Mouse (Mus musculus) embryo, embryonic 11.5 days (tissue): ENCODE measurements around the gene 1600002K03Rik.

Experiments used
- DNase-seq: peaks from one replicate; pipeline ENCODE4 v3.0.0-alpha.2; 2012; ENCODE audit warnings: low read depth, low spot score

1600002K03Rik gene

DNA sequence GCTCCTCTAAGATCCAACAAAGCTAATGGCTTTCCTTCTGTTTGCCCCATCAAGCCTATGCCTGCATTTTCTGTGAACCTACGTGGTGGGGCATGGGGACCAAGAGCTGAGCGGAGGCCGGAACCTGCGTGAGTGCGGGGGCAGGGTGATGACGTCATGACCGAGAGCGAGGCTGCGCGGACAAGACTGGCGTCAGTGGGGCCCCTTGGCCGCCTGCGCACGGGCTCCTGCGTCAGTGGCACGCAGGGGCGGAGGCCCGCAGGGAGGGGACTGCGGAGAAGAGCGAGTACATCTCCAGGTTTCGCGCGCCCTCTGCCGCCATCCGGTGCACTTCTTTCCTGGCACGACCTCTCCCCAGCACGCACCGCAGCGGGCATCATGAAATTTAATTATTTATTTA, 31.5 kb upstream of the 1600002K03Rik start:
- peak; percentile 89 for DNase-seq

DNA sequence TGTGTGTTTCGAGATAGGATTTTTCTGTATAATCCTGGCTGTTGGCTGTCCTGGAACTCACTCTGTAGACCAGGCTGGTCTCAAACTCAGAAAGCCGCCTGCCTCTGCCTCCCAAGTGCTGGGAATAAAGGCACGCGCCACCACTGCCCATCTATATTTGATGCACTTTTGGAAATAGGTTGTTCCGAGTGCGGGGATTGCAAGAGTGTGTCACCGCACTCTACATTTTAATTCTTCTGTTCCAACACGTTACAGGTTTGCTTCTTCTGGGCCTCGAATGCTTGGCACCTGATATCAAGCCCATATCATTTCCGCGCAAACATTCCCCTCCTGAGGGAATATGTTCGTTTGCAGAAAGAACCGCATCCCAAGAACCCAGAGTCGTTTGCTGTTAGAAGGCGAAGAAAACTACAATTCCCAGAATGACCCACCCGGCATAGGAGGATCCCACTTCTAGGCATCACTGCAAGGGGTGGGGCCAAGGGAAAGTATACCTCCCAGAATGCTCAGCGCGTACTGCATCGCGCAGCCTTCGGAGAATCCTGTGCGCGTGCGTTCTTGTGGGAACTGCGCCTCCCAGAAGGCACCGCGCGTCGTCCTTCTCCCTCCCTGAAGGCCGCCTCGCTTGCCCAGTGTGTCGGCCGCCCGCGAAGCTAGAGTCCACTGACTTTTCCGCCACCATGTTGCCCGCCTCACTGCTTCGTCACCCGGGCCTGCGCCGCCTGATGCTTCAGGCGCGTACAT, 30.8 kb upstream of the 1600002K03Rik start:
- DNase-seq = peak; percentile 98

DNA sequence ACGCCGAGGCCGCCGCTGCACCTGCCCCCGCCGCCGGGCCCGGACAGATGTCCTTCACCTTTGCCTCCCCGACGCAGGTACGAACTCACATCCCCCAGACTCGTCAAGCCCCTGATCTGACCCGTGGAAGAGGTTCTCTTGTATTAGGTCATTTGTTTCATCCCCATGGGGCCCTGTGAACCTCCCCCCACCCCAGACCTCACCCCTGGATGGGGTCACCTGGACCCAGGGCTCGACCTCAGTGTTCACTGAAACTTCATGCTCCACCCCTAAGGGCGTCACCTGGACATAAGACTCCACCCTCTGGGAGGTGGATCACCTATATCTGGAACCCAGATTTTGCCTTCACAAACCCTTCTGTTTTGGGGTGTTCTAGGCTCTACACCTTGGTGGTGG, 30.2 kb upstream of the 1600002K03Rik start:
- no peak for DNase-seq

DNA sequence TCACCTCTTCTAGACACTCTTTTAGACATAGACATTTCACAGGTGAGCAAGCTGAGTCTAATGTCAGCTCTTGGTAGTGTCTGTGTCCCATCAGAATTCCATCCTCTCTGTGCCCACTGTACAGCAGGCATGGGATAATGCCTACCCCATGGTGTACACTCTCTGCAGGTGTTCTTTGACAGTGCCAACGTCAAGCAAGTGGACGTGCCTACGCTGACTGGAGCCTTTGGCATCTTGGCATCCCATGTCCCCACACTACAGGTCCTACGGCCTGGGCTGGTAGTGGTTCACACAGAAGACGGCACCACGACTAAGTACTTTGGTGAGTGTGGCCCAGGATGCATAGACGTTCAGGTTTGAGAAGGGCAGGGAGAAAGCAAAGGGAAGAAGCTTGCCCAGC, 29.1 kb upstream of the 1600002K03Rik start:
- DNase-seq = no peak

DNA sequence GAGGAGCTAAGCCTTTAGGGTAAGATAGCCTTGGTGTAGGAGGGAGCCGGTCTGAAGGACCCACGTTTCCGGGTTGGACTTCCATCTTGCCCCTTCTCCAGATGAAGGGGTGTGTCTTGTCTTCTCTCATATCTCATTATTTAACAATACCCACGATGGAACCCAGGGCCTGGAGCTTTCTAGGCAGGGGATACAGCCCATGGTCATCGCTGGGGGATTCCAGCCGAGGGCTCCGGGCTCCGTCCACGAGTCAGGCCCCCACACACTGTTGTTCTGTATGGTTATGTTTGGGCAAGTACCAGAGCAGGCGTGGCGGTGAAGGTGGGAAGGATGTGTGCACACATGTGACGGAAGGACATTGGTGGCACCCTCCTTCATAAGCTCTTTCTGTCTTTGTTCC, 28.6 kb upstream of the 1600002K03Rik start:
- DNase-seq = no peak

DNA sequence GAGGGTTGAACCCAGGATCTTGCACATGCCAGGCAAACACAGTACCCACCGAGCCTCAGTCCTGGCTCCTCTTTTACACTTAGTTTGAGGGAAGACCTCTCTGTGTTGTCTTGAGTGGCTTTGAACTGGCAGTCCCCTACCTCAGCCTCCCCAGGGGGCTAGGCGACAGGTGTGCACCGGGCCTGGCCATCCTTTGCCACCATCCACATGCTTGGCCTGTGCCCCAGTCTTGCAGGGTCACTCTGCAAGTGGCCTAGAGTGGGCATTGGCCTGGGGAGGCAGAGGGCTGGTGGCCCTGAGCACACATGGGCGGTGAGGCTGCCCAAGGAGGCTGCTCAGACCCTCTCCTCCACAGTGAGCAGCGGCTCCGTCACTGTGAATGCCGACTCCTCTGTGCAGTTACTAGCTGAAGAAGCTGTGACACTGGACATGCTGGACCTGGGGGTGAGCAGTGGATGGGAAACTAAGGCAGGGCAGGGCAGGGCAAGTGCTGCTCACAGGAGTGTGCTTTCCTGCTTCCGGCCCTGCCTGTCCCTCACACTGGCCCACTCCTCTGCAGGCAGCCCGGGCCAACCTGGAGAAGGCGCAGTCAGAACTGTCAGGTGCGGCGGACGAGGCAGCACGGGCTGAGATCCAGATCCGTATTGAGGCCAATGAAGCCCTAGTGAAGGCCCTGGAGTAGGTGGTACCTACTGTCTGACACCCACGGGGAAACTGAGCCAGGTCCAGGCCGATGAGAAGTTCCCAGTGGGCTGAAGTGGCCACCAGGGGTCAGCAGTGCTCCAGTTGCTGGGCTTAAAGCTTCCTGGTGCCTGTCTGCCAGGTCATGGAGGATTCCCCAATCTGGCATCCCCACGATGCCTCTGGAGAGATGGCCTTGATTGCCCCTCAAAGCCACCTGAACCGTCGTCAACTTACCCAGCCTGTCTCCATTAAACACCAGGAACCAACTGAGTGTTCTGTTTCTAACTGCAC, 27.6 kb upstream of the 1600002K03Rik start:
- DNase-seq = no peak

DNA sequence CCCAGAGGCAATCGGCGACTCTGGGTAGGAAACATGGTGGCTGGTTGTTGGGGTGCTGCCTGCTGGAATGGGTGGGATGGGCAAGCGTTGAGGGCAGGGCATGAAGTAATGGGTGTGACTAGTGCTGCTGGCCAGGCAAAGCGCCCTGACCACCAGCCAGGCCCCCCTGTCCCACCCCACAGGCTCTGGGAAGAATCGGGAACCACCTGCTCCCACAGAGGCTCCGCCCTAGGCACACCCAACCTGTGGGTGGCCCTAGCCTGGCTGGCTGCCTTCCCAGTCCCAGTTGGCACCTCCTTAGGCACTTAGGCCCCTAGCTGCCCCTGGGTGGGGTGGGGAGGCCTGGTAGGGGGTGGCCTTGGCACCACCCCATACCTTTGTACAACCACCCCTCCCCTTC, 26.8 kb upstream of the 1600002K03Rik start:
- no peak for DNase-seq

DNA sequence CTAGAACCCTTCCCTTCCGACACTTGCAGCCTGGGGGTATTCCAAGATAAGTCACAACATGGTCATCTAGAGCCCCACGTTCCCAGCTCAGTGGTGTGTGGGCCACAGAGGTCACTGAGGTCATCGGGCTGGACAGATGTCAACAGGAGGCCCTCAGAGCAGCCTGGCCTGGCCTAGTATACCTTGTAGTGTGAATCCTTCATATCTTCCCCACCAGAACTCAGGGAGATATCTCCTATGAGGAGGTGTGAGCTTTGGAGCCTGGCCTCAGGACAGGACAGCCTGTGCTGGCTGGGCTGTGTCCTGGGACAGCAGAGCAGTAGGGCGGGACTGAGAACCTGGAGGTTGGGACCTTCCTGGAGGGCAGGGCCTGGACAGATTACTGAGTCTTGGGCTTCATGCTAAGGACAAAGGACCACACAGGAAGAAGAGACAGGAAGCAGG, 26.2 kb upstream of the 1600002K03Rik start:
- DNase-seq = no peak

DNA sequence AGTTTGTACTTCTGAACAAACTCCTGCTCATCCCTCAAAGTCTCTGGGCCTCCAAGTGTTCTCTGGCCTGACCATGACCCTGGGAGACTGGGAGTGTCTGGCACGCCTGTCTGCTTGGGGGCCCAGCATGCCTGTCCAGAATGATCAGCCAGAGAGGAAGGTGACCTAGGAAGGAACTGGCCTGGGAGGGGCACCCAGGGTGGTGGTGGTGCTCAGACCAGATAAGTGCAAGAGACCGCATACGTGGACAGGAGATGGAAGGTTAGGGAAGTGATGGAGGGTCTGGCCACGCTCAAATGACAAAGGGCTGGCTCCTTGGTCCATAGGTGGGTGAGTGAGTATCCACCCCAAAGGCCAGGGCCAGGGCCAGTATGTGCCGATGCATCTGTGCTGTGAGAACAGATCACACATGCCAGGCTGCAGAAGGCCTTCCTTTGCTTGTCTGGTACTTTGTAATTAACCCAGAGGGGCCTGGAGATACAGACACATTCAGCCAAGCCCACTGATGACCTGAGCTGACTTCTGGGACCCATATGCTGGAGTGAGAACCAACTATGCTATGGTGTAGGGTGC, 25.5 kb upstream of the 1600002K03Rik start:
- DNase-seq = no peak

DNA sequence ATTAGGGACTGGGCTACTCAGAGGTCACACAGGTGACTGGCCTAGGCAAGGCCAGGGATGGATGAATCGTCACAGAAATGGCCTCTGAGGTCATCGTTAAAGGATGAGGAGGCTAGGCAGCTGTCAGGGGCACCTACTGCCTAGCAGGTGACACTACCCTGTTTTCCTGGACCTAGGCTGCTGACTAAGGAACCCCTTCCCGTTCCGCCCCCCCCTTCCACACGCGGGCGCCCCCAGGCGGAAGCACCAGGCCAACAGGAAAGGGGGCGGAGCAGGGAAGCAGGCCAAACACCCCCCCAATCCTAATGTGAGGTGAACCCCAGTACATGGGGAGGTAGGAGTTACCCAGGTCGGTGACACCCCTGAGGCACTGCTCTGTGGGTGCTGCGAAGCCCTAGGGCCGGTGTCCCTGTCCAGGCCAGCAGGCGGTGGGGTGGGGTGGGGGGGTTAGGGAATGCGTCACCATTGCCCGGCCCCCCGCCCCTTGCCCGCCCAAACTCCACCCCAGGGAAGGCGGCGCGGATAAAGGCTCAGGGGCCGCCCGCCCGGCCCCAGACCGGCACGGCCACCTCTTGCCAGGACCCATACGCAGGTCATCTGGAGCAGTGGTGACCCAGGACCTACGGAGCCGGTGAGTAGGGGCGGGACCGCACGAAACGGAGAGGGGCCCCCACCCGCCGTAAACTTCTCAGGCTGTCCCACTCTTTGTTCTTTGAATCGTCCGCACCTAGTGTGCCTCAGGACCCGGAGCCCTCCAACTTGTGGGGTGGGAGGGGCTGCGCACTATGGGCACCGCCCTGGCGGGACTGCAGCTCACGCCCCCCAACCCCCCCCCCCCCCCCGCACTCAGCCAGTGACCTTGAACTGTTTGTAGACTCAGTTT, 24.8 kb upstream of the 1600002K03Rik start, which contains the start of gene Midn:
Gene Midn, plus strand, starts transcription at position 554 of the 883 bp plus-strand sequence.
- DNase-seq = no peak

DNA sequence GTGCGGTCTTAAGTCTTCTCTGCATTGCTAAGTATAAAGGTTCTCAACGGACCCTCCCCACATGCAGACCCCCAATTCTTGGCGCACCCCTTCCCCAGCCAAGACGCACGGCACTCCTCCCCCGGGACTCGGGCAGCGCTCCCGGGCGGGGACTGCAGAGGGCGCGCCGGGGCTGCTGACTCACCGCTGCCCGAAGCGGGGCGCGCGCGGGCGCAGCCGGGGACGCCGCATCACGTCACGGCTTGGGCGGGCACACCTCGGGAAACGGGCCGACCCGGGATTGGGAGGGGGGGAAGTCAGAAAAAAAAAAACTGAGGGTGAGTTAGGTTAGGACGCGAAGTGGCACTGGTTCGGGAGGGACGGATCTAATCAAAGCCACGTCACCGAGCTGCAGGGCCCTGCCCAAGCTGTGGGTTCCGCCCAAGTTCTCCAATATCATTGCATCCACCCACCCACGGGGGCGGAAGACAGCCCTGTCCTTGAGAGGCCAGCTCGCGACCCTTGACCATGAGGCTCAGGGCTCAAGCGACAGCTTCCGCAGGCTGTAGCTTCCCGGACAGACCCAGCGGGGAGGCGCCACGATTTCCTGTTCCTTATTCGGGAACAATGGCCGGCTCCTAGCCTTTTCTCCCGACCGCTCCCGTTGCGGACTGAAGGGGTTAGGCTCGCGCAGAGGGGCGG, 24.0 kb upstream of the 1600002K03Rik start:
- peak; percentile 87 for DNase-seq

DNA sequence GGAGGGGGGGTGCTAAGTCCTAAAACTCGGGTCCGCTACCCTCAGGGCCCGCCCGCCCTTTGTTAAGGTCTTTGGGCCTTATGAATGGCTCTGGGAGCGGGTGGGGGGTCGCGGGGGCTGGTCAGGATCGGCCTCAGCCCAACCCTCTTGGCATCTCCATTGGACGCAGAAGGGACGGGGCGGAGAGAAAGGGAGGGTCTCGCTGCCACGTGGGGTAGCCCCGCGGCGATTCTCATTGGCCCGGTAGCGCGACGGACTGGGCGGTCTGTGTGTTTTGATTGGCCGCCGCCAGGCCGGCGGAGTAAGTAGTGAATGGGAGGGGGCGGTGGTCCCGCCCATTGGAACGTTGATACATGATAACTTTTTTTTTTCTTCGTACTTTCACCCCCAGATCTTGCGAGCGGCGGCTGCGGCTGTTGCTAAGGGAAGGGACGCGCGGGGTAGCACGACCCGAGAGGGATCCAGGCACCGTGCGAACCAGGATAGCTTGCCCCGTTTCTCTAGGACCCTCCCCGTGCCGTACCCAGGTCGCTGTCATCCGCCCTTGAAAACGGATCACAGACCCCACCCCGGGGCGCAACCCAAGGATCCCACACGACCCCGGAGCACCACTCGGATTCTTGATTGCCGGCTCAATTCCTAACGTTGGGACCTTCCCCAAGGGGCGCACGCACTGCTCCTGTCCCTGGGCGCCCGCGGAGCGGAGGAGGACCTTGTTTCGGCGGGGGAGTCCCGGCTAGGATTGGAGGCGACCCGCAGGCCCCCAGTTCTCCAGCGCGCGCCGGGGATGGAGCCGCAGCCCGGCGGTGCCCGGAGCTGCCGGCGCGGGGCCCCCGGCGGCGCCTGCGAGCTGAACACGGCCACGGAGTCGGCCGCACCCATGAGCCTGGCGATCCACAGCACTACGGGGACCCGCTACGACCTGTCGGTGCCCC, 23.2 kb upstream of the 1600002K03Rik start:
- peak; percentile 96 for DNase-seq

DNA sequence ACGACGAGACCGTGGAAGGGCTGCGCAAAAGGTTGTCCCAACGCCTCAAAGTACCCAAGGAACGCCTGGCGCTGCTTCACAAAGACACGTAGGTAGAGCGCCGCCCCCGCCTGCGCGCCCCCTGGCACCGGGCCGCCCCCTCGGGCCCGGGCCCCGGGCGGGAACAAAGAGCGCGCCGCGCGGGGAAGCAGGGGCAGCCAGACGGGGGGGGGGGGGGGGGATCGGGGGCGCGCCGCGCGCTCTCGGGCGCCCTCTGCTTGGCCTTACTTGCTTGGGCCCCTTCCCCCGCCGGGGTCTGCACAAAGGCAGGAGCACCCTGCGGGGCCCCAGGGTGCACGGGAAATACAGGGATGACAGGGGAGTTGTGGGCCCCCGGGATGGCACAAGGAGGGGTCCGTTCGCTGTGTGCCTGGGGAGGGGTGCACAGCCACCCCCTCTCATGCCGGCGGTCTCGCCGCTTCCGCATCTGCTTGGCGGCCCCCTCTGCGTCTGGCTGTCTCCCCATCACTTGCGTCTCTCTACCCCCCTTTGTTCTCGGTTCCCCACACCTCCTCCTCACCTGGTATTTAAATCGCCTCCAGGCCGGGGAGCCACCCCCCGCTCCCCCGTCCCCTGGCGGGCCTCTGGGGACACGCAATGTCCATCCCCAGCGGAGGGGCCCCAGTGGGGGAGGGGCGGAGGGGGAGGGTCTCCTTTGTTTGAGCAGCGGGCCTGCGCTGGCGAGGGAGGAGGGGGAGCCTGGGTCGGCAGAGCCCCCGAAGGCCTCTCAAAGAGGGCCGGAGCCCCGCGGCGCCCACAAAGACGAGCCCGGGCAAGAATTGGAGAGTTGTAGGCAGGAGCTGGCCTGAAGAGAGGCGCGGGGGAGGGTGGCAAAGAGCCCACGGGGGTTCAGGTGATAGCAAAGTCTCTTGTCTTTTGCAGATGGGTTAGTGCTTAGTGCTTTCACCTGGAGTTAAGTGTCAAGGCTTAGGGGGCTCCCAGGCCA, 22.2 kb upstream of the 1600002K03Rik start:
- DNase-seq = peak; percentile 77

DNA sequence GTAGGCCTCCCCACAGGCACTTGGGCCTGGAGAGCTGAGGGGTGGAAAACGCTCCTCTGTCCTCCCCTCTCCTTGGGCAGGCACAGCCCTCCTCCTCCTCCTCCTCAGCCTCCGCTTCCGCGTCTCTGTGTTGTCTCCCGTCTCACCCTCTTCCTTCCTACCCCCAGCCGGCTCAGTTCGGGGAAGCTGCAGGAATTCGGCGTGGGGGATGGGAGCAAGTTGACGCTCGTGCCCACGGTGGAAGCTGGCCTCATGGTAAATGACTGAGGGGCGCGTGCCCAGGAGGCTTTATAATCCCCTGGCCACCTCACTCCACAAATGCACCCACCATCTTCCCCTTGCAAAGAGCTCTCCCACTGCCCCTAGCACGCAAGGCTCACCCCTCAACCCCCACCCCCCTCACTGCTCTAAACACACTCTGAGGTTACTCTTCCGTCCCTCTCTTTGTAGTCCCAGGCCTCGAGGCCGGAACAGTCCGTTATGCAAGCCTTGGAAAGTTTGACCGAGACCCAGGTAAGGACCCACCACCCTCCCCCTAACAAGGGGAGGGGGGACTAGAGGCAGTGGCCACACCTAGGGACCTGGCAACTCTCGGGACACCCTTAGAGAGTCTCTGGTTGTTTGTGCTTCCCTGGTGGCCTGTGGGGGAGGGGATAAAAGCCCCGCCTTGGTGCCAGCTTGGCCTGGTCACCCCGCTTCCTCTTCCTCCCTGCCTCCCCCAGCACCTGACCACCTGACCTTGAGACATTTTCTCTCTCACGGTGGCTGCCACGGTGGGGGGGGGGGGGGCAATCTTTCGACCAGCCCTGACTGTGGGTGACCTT, 21.3 kb upstream of the 1600002K03Rik start:
- DNase-seq = no peak

DNA sequence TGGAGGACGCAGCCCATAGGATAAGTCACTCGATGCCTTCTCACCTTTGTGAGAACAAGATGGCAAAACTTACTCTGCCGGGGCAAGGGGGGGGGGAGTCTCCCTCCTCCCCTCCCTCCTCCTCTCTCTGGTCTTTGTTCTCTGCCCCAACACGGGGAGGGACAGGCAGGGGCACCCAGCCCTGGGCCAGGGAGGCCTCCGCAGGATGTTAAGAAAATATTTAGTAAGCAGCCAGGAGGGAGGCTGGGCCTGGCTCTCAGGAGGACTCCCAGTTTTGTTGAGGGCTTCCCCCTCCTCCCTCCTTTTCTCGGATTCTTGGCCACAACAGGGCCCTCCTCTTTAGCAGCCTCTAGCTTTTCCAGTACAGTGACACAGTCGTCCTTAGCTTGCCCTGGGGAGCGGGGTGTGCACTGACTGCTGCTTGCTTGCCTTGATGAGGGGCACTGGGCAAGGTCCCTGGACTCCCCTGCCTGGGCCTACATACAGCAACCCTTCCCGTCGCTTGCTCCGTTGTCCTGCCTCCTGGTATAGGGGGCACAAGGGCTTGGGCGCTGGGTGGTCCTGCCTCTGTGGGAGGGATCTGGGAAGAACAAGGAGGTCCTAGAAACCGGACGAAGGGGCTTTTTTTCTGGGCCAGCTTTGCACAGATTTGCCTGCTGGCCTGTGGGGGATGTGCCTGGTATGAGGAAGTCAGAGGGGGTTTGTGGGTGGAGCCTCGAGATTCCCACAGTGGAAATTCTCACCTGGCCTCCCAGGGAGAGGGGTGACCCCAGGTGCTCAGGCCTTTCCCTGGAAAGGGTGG, 20.5 kb upstream of the 1600002K03Rik start:
- DNase-seq = no peak

DNA sequence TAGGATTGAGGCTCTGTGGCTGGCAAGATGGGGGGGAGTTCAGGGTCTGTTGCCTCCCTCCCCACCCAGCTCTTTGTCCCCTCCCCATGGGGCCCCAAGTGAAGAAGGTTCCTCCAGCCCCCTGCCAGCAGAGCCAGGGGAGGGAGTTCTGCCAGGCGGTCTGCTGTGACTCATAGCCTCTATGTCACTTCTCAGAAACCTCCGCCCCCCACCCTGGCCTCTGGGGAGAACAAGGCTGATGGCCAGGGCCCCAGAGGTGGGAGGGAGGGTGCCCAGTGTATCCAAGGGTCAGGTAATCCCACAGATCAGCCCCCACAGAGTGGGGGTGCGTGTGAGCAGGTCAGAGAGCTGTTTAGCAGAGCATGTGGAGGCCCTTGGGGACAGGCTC, 19.9 kb upstream of the 1600002K03Rik start:
- no peak for DNase-seq

DNA sequence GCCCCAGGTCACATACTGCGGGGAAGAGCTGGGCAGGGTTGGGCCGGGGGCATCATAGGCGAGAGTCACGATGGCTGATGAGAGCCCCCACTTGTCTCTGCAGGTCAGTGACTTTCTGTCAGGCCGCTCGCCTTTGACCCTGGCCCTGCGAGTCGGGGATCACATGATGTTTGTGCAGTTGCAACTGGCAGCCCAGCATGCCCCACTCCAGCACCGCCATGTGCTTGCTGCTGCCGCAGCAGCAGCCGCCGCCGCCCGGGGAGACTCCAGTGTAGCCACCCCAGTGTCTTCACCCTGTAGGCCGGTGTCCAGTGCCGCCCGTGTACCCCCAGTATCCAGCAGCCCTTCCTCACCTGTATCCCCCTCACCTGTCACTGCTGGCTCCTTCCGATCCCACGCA, 19.0 kb upstream of the 1600002K03Rik start:
- no peak for DNase-seq
